Mouse (Mus musculus): ENCODE data around the gene 1700109H08Rik.

GRCm38 (mm10) chr5:3600790-3601189 is 29.4 kb downstream of the 1700109H08Rik start:
- no peak for TF ChIP-seq EP300 (IDR thresholded peaks at IDR 0.05; ENCODE audit: low read depth)
- TF ChIP-seq CTCF (IDR thresholded peaks at IDR 0.05; ENCODE audit: low read depth) = no peak
